Comparison of ENCODE assay signal across 8 mouse cellular contexts in the genomic region with DNA sequence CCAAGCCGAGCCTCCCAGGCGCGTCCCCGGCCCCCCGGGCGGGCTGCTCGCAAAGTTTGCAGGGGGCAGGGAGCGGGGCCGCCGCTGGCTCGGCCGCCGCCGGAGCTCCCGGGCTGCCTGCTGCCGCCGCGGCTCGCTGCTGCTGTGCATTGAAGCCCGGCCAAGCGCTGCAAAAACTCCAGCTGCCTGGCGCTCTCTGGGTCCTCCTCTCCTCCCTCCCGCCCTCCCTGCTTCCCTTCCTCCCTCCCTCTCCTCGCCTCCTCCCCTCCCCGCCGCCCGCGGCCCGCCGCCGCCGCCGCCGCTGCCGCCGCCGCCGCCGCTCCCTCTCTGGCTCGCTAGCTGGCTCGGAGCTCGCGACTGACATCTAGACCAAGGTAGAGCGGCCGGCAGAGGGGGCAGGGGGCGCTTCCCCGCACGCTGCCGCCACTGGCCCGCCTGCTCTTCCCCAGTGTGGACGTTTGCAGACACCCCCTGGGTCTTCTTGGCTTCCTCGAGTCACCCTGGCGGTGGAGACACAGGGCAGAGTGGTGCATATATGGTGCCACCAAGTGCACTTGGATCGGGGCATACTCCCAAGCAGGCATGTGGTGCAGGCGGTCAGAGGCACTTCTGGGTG. TPM values are rescaled to one million over a fixed set of nuclear protein-coding genes. Genes with fewer than 3 reads are reported as not detected.
DNase-seq lines count a peak whose midpoint lies in the region; ATAC-seq and TF ChIP-seq lines count a peak whose summit lies in the region.

A gene (minus strand): TSS at position 137 of the 616 bp plus-strand sequence.

- H3K4me3 ChIP-seq in forebrain, embryonic 10.5 days: peak within 1 kb of the TSS; percentile 86
- H3K4me3 ChIP-seq in heart, embryonic 12.5 days: peak within 1 kb of the TSS; percentile 91
- peak within 1 kb of the TSS; percentile 68 for H3K4me3 ChIP-seq in kidney, postnatal 0 days (replicated peaks; ENCODE audit: low read depth, low read length)
- H3K4me3 ChIP-seq in liver, embryonic 11.5 days (ENCODE audit: low read depth, low read length): peak within 1 kb of the TSS; percentile 70
- H3K4me3 ChIP-seq in neural tube, embryonic 11.5 days (ENCODE audit: low read depth, low read length): peak within 1 kb of the TSS; percentile 75

- ATAC-seq in heart, embryonic 12.5 days (ENCODE audit: insufficient number of reproducible peaks, low FRiP score): peak; percentile 62
- peak; percentile 78 for ATAC-seq in kidney, postnatal 0 days (replicated peaks; ENCODE audit: low FRiP score, low read depth)
- ATAC-seq in liver, embryonic 11.5 days (replicated peaks; ENCODE audit: low FRiP score): peak; percentile 37
- peak; percentile 62 for ATAC-seq in neural tube, embryonic 11.5 days (ENCODE audit: insufficient read depth, low FRiP score, low TSS enrichment)

- H3K27me3 ChIP-seq in forebrain, embryonic 10.5 days (ENCODE audit: poor library complexity, severe bottlenecking): peaks cover 91% of the 10 kb centered on the region
- no peaks in the 10 kb centered on the region for H3K27me3 ChIP-seq in heart, embryonic 12.5 days (replicated peaks)
- H3K27me3 ChIP-seq in kidney, postnatal 0 days (ENCODE audit: insufficient read depth, low read length): peaks cover 25% of the 10 kb centered on the region
- peaks cover 76% of the 10 kb centered on the region for H3K27me3 ChIP-seq in liver, embryonic 11.5 days (replicated peaks; ENCODE audit: control insufficient read depth, insufficient read depth, low read length)
- peaks cover 18% of the 10 kb centered on the region for H3K27me3 ChIP-seq in neural tube, embryonic 11.5 days (ENCODE audit: control insufficient read depth, insufficient read depth, low read length)

- WGBS in forebrain, embryonic 10.5 days: 1% methylated on average over 32 of the region's 55 CpGs
- WGBS in heart, embryonic 12.5 days: under 1% methylated on average over 37 of the region's 55 CpGs
- 5% methylated on average over 31 of the region's 55 CpGs for WGBS in kidney, postnatal 0 days
- WGBS in liver, embryonic 11.5 days: 1% methylated on average over 51 of the region's 55 CpGs
- WGBS in neural tube, embryonic 11.5 days: 1% methylated on average over 26 of the region's 55 CpGs

- H3K27ac ChIP-seq in forebrain, embryonic 10.5 days: peak within 1 kb of the TSS; percentile 80
- H3K27ac ChIP-seq in heart, embryonic 12.5 days (ENCODE audit: poor library complexity, severe bottlenecking): peak within 1 kb of the TSS; percentile 84
- no peak within 1 kb of the TSS for H3K27ac ChIP-seq in kidney, postnatal 0 days
- no peak within 1 kb of the TSS for H3K27ac ChIP-seq in liver, embryonic 11.5 days (ENCODE audit: low read depth, low read length)
- peak within 1 kb of the TSS; percentile 78 for H3K27ac ChIP-seq in neural tube, embryonic 11.5 days (ENCODE audit: low read depth, low read length)

- H3K36me3 ChIP-seq in forebrain, embryonic 10.5 days (replicated peaks): no peaks in the 10 kb centered on the region
- H3K36me3 ChIP-seq in heart, embryonic 12.5 days: no peaks in the 10 kb centered on the region
- H3K36me3 ChIP-seq in kidney, postnatal 0 days (ENCODE audit: insufficient read depth, low read length): no peaks in the 10 kb centered on the region
- H3K36me3 ChIP-seq in liver, embryonic 11.5 days (ENCODE audit: control insufficient read depth, insufficient read depth, low read length): no peaks in the 10 kb centered on the region
- H3K36me3 ChIP-seq in neural tube, embryonic 11.5 days (ENCODE audit: control insufficient read depth, insufficient read depth, low read length): no peaks in the 10 kb centered on the region

- H3K9me3 ChIP-seq in forebrain, embryonic 10.5 days: no peaks in the 10 kb centered on the region
- H3K9me3 ChIP-seq in heart, embryonic 12.5 days (replicated peaks): no peaks in the 10 kb centered on the region
- H3K9me3 ChIP-seq in kidney, postnatal 0 days (replicated peaks; ENCODE audit: low read length): no peaks in the 10 kb centered on the region
- no peaks in the 10 kb centered on the region for H3K9me3 ChIP-seq in liver, embryonic 11.5 days (ENCODE audit: control insufficient read depth, low read length)
- no peaks in the 10 kb centered on the region for H3K9me3 ChIP-seq in neural tube, embryonic 11.5 days (ENCODE audit: control insufficient read depth, low read length)

- DNase-seq in urinary bladder, adult 18-20 months (ENCODE audit: low spot score in 2 of 2): peak; percentile 40 to 55
- DNase-seq in urinary bladder, postnatal 10 days (ENCODE audit: low spot score): no peak
- DNase-seq in forebrain, embryonic 10.5 days (ENCODE audit: extremely low spot score, low spot score): peak; percentile 76
- peak; percentile 85 for DNase-seq in kidney, postnatal 0 days (ENCODE audit: low spot score)
- peak; percentile 72 for DNase-seq in liver, embryonic 11.5 days (ENCODE audit: low spot score)
- peak; percentile 76 for DNase-seq in neural tube, embryonic 11.5 days (ENCODE audit: low spot score)
- peak; percentile 53 for DNase-seq in thymus, postnatal 14 days

- peaks cover 54% of the 10 kb centered on the region for H3K4me1 ChIP-seq in forebrain, embryonic 10.5 days
- peaks cover 41% of the 10 kb centered on the region for H3K4me1 ChIP-seq in heart, embryonic 12.5 days (replicated peaks)
- peaks cover 5% of the 10 kb centered on the region; the same call in 1 of the 2 replicates for H3K4me1 ChIP-seq in kidney, postnatal 0 days (replicated peaks; ENCODE audit: insufficient read depth, low read length)
- H3K4me1 ChIP-seq in liver, embryonic 11.5 days (replicated peaks; ENCODE audit: control insufficient read depth, insufficient read depth, low read length): peaks cover 4% of the 10 kb centered on the region; the same call in 1 of the 2 replicates
- H3K4me1 ChIP-seq in neural tube, embryonic 11.5 days (ENCODE audit: control insufficient read depth, insufficient read depth, low read length): peaks cover 9% of the 10 kb centered on the region

- peak; percentile 39; the same call in 1 of the 2 replicates for TF ChIP-seq CTCF in kidney, postnatal 0 days (IDR thresholded peaks at IDR 0.05; ENCODE audit: low read depth)

- H3K4me2 ChIP-seq in heart, embryonic 12.5 days: peak within 1 kb of the TSS; percentile 97
- H3K4me2 ChIP-seq in kidney, postnatal 0 days (ENCODE audit: low read length): peak within 1 kb of the TSS; percentile 100
- H3K4me2 ChIP-seq in liver, embryonic 11.5 days: peak within 1 kb of the TSS; percentile 94
- H3K4me2 ChIP-seq in neural tube, embryonic 11.5 days (ENCODE audit: low read depth): peak within 1 kb of the TSS; percentile 99

- peak within 1 kb of the TSS; percentile 97 for H3K9ac ChIP-seq in heart, embryonic 12.5 days
- H3K9ac ChIP-seq in kidney, postnatal 0 days (ENCODE audit: low read depth, low read length): peak within 1 kb of the TSS; percentile 71
- H3K9ac ChIP-seq in liver, embryonic 11.5 days (ENCODE audit: low read depth, low read length): peak within 1 kb of the TSS; percentile 35
- H3K9ac ChIP-seq in neural tube, embryonic 11.5 days (ENCODE audit: low read length): peak within 1 kb of the TSS; percentile 76

RNA-seq across cellular contexts. Expression of the gene that starts here (rescaled TPM):
- 1.0 and 1.2 TPM in 2 replicates for polyA plus RNA-seq in forebrain, embryonic 10.5 days (2016; fragmentation: Nextera tagmentation; extraction: Ambion mirVana)
- polyA plus RNA-seq in heart, embryonic 12.5 days (2016; fragmentation: Nextera tagmentation; extraction: Ambion mirVana): 9.5 and 10.8 TPM in 2 replicates
- 0.82 and 0.83 TPM in 2 replicates for polyA plus RNA-seq in kidney, postnatal 0 days (2015; fragmentation: Nextera tagmentation; extraction: Ambion mirVana)
- polyA plus RNA-seq in liver, embryonic 11.5 days (2014; fragmentation: Nextera tagmentation; extraction: Ambion mirVana): 1.4 and 1.8 TPM in 2 replicates
- polyA plus RNA-seq in neural tube, embryonic 11.5 days (2014; fragmentation: Nextera tagmentation; extraction: Ambion mirVana): 7.0 and 7.4 TPM in 2 replicates

Comparison
In these comparisons a context has a peak if more than half of its experiments do, and no peak if none do; other contexts are left out.
1. Peak in DNase-seq, ATAC-seq, H3K4me3 ChIP-seq, H3K9ac ChIP-seq and H3K4me2 ChIP-seq in kidney, postnatal 0 days; RNA of the gene not detected or under 1 TPM.
2. H3K27ac ChIP-seq: peak in forebrain, embryonic 10.5 days (single experiment), heart, embryonic 12.5 days (single experiment) and neural tube, embryonic 11.5 days (single experiment); none in kidney, postnatal 0 days (single experiment) and liver, embryonic 11.5 days (single experiment).
3. H3K9ac ChIP-seq: peak in every context shown above with its lines; median percentile 97 in heart, embryonic 12.5 days; 76 in neural tube, embryonic 11.5 days; 71 in kidney, postnatal 0 days; 35 in liver, embryonic 11.5 days.
4. Peak in every context shown above with its lines, with median percentiles within 50 percentile points of each other: H3K4me3 ChIP-seq, ATAC-seq and H3K4me2 ChIP-seq.